Mouse (Mus musculus) midbrain, embryonic 14.5 days (tissue): Measurements from ENCODE around the gene Endov. TPM values are rescaled to one million over a fixed set of nuclear protein-coding genes. Genes with fewer than 3 reads are reported as not detected.
A peak's percentile ranks its signal among the peaks of the same experiment; 100 is the strongest.

Source experiments
- ATAC-seq: fragments of 200-750 bp; cut with Nextera tagmentation; 2 replicates; pipeline ENCODE4 v1.8.0; 2017; ENCODE audit warnings: moderate number of reproducible peaks, moderate library complexity; ENCODE audit not compliant: low FRiP score, low TSS enrichment
- DNase-seq: peaks from one replicate; pipeline ENCODE4 v3.0.0-alpha.2; 2015
- H3K27ac ChIP-seq: fragments of 300-500 bp; sonication (generic); replicated peaks from 2 replicates; pipeline ENCODE4 v1.5.1; 2014; ENCODE audit warnings: mild to moderate bottlenecking, low read depth, low read length, moderate library complexity
- H3K27me3 ChIP-seq: fragments of 300-500 bp; sonication (generic); 2 replicates; pipeline ENCODE4 v1.6.1; 2014; ENCODE audit warnings: low read length, control low read depth, mixed read lengths; ENCODE audit not compliant: control insufficient read depth, insufficient read depth
- H3K36me3 ChIP-seq: fragments of 300-500 bp; sonication (generic); 2 replicates; pipeline ENCODE4 v1.6.1; 2014; ENCODE audit warnings: low read length, control low read depth; ENCODE audit not compliant: control insufficient read depth, insufficient read depth
- H3K4me1 ChIP-seq: fragments of 300-500 bp; sonication (generic); 2 replicates; pipeline ENCODE4 v1.6.1; 2014; ENCODE audit warnings: mild to moderate bottlenecking, antibody characterized with exemption, low read length, control low read depth; ENCODE audit not compliant: control insufficient read depth, insufficient read depth
- H3K4me2 ChIP-seq: fragments of 300-500 bp; sonication (generic); 2 replicates; pipeline ENCODE4 v1.6.1; 2014; ENCODE audit warnings: mild to moderate bottlenecking, low read length, moderate library complexity
- H3K4me3 ChIP-seq: fragments of 300-500 bp; sonication (generic); replicated peaks from 2 replicates; pipeline ENCODE4 v1.5.1; 2014; ENCODE audit warnings: low read depth, low read length
- H3K9ac ChIP-seq: fragments of 300-500 bp; sonication (generic); replicated peaks from 2 replicates; pipeline ENCODE4 v1.6.1; 2014; ENCODE audit warnings: mild to moderate bottlenecking, low read length, moderate library complexity
- H3K9me3 ChIP-seq: fragments of 300-500 bp; sonication (generic); 2 replicates; pipeline ENCODE4 v1.6.1; 2016; ENCODE audit warnings: low read length, control low read depth, mixed read lengths; ENCODE audit not compliant: control insufficient read depth
- WGBS: fragments of 180-500 bp; shearing (Covaris S2); extraction: QIAGEN DNeasy Blood & Tissue Kit; methylation state at CpG from one replicate; pipeline ENCODE4 v1.1.7; 2014; 5-methylcytosine and 5-hydroxymethylcytosine counted together
- polyA plus RNA-seq: library from polyadenylated mRNA; unstranded; fragments of >200 nt; fragmentation: Nextera tagmentation; extraction: Ambion mirVana; gene quantifications from 2 replicates; pipeline ENCODE4 v1.2.1, GENCODE M21; 2014

Gene Endov
- 21.2 and 23.0 TPM in 2 replicates for polyA plus RNA-seq

DNA sequence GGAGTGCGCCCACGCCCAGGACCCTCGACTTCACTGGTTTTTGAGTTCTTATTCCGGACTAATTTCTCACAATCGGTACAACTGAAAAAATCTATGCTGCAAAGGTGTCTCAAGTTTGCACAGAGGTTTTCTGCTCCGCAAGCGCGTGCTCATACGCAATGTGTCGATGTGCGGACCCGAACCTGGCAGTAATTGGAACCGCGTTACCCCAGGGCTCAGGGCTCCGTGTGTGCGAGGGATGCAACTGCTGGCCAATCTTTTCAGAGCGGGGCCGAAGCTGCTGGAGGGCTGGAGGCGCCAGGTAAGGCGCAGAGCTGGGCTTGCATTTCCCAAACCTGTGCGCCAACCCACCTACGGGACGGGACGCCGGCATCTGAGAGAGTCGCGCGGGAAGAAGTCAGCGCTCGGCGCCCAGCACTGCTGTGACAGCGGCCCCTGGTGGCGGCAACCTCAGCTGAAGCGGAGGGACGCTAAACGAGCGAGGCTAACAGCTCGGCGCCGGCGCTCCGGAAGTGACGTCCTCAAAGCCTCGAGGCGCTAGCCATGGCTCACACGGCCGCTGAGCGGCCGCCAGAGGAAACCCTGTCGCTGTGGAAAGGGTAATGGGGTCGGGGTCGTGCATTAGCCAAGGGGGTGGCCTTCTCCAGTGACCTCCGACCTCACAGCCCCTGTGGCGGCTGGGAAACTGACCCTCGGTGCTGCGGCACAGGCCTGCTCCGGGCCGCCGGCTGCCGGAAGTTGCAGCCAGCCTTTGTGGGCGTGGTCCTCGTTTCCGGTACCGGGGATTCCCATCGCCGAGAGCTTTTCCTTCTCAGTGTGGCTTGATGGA is at the start of gene Endov:
Gene Endov (plus strand): TSS at position 487 of the 829 bp plus-strand sequence.
- H3K27me3 ChIP-seq: no peaks in the 10 kb centered on the region
- ATAC-seq (peak; percentile 96), DNase-seq (peak; percentile 100)
- H3K4me1 ChIP-seq: peaks cover 16% of the 10 kb centered on the region
- no peaks in the 10 kb centered on the region for H3K9me3 ChIP-seq
- H3K27ac ChIP-seq: peak within 1 kb of the TSS; percentile 96
- H3K4me2 ChIP-seq: peak within 1 kb of the TSS; percentile 91
- H3K4me3 ChIP-seq: peak within 1 kb of the TSS; percentile 82
- peak within 1 kb of the TSS; percentile 85 for H3K9ac ChIP-seq
- under 1% methylated on average over 66 of the region's 66 CpGs for WGBS
- H3K36me3 ChIP-seq: 0 out of 2 replicates have a peak, but pooled peaks cover 4% of the 10 kb centered on the region

DNA sequence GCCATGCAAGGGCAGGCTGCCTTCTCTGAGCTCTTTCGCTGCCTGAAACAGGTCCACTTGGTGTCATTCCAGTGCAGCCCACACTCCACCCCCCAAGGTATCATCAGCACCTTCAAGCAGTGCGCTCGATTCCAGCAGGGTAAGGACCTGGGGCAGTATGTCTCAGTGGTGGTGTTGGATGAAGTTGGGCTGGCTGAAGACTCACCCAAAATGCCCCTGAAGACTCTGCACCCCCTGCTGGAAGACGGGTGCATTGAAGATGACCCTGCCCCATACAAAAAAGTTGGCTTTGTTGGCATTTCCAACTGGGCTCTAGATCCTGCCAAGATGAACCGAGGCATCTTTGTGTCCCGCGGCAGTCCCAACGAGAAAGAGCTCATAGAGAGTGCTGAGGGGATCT is 48.9 kb upstream of the Endov start:
- ATAC-seq: no peak
- H3K4me2 ChIP-seq: no peak overlapping the region
- no peaks in the 10 kb centered on the region for H3K4me1 ChIP-seq
- no peaks in the 10 kb centered on the region for H3K36me3 ChIP-seq
- H3K9me3 ChIP-seq: no peaks in the 10 kb centered on the region
- 90% methylated on average over 8 of the region's 8 CpGs for WGBS
- DNase-seq: no peak
- no peak overlapping the region for H3K9ac ChIP-seq
- no peaks in the 10 kb centered on the region for H3K27me3 ChIP-seq
- no peak overlapping the region for H3K27ac ChIP-seq
- H3K4me3 ChIP-seq: no peak overlapping the region

DNA sequence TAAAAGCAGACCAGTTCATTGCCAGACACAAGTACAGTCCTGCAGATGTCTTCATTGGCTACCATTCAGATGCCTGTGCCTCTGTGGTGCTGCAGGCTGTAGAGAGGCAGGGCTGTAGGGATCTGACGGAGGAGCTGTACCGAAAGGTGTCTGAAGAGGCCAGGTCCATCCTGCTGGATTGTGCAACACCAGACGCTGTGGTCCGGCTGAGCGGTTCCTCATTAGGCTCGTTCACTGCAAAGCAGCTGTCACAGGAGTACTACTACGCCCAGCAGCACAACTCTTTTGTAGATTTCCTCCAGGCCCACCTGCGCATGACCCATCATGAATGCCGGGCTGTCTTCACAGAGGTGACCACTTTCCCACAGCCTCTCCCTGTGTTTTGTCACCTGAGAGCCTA is 47.7 kb upstream of the Endov start:
- Histone ChIP-seq H3K27me3 (no peaks in the 10 kb centered on the region), H3K4me2 (no peak overlapping the region), H3K36me3 (no peaks in the 10 kb centered on the region), H3K4me1 (no peaks in the 10 kb centered on the region), H3K4me3 (no peak overlapping the region), H3K9ac (no peak overlapping the region), H3K9me3 (no peaks in the 10 kb centered on the region), H3K27ac (no peak overlapping the region)
- WGBS: 93% methylated on average over 9 of the region's 9 CpGs
- ATAC-seq (no peak), DNase-seq (no peak)

DNA sequence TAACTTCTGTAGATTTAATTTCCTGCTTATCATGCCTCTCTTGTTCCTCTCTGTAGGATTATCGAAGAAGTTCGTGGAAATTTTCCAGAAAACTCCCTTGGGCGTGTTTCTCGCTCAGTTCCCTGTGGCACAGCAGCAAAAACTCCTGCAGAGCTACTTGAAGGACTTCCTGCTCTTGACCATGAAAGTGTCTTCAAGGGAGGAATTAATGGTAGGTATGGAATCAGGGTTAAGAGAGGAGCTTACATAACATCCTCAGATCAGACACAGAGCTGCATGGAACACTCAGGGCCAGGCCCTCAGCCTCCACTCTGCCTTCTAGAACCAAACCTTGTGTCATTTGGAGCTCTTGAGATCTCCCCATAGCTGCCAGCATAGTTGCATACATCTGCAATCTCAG is 35.0 kb upstream of the Endov start:
- Histone ChIP-seq H3K4me1 (no peaks in the 10 kb centered on the region), H3K27me3 (no peaks in the 10 kb centered on the region), H3K4me3 (no peak overlapping the region), H3K27ac (no peak overlapping the region), H3K9me3 (no peaks in the 10 kb centered on the region), H3K9ac (no peak overlapping the region), H3K4me2 (no peak overlapping the region), H3K36me3 (no peaks in the 10 kb centered on the region)
- no peak for DNase-seq
- ATAC-seq: no peak
- WGBS: 81% methylated on average over 4 of the region's 4 CpGs

DNA sequence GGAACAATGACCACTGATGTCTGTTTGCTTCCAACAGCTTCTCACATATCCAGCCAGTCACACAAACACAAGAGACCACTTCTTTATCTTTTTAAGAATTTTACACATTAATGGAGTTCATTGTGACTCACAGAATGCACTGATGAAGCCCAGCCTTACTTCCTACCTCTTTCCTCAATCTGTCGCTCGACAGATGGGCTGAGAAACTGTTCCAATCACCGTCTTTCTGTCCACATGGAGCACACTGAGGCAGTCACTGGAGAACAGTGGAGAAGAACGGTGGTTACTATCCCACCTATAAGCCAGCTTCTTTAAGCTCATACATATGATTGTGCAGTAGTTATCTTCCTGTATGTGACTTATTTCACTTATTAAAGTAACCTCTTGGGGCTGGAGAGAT is 13.3 kb upstream of the Endov start:
- ATAC-seq: no peak
- Histone ChIP-seq H3K4me2 (no peak overlapping the region), H3K36me3 (no peaks in the 10 kb centered on the region), H3K4me3 (no peak overlapping the region), H3K27ac (no peak overlapping the region), H3K4me1 (no peaks in the 10 kb centered on the region), H3K9me3 (no peaks in the 10 kb centered on the region), H3K9ac (no peak overlapping the region), H3K27me3 (no peaks in the 10 kb centered on the region)
- WGBS: 95% methylated on average over 4 of the region's 4 CpGs
- no peak for DNase-seq

DNA sequence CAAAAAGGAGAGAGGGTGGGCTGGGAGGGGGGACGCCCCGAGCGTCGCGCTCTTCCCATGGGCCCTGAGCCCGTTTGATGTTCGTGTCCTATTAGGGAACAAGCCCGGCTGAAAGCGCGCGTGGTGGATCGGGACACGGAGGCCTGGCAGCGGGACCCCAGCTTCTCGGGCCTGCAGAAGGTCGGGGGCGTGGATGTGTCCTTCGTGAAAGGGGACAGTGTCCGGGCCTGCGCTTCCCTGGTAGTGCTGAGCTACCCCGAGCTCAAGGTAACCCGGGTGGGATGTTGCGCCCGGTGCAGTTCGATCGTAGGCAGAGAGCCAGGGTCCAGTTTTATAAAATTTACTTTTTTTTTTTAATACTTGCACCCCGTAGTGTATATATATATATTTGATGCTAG is 542 bp downstream of the Endov start:
- Histone ChIP-seq H3K9ac (peak overlapping the region; percentile 85), H3K36me3 (0 out of 2 replicates have a peak, but pooled peaks cover 4% of the 10 kb centered on the region), H3K4me1 (peaks cover 16% of the 10 kb centered on the region), H3K27ac (peak overlapping the region; percentile 96), H3K4me2 (peak overlapping the region; percentile 91), H3K9me3 (no peaks in the 10 kb centered on the region), H3K4me3 (peak overlapping the region; percentile 82), H3K27me3 (no peaks in the 10 kb centered on the region)
- DNase-seq (no peak), ATAC-seq (no peak)
- WGBS: 8% methylated on average over 27 of the region's 27 CpGs

DNA sequence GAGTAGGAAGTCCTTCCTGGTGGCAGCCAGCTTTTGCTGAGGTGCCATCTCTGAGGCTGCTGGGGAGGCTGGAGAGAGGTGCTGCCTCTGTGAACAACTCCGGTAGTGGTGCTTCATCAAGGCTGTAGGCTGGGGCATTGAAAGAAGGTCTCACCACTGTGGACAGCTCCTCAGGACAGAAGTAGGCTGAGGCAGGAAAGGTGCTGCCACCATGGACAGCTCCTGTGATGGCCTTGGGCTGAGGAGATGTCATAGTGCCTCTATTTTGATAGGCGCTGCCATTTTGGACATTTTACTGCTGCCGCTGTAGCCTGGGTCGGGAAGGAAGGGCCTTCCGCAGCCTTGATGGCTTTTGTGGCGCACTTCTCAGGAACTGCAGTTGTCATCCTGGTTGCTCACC is 1.7 kb downstream of the Endov start:
- 92% methylated on average over 6 of the region's 6 CpGs for WGBS
- DNase-seq: no peak
- H3K4me2 ChIP-seq: peak overlapping the region; percentile 91
- no peak for ATAC-seq
- peaks cover 16% of the 10 kb centered on the region for H3K4me1 ChIP-seq
- H3K36me3 ChIP-seq: 0 out of 2 replicates have a peak, but pooled peaks cover 4% of the 10 kb centered on the region
- no peak overlapping the region for H3K9ac ChIP-seq
- no peaks in the 10 kb centered on the region for H3K27me3 ChIP-seq
- H3K27ac ChIP-seq: no peak overlapping the region
- no peaks in the 10 kb centered on the region for H3K9me3 ChIP-seq
- H3K4me3 ChIP-seq: peak overlapping the region; percentile 82; the same call in 1 of the 2 replicates

DNA sequence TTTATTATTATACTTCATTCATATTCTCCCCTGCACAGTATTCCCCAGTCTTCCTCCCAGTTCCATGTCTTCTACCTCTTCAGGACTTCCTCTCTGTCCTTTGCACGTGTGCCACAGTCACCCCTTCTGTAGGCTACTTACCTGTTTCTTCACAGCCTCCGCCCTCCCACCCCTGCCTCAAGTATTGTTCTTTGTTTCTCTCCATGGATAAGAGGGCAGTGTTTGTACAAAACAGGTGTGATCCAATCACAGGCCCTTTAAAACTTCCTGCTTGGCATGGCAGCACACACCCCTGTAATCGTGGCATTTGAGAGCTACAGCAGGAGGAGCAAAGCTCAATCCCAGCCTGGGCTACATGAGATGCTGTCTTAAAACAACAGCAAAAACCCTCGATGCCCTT is 2.4 kb downstream of the Endov start:
- Histone ChIP-seq H3K9me3 (no peaks in the 10 kb centered on the region), H3K36me3 (peaks cover 4% of the 10 kb centered on the region; the same call in 1 of the 2 replicates), H3K4me3 (no peak overlapping the region), H3K9ac (no peak overlapping the region), H3K27ac (no peak overlapping the region), H3K27me3 (no peaks in the 10 kb centered on the region), H3K4me1 (peaks cover 16% of the 10 kb centered on the region), H3K4me2 (no peak overlapping the region)
- DNase-seq (no peak), ATAC-seq (no peak)
- WGBS: 88% methylated on average over 4 of the region's 4 CpGs

DNA sequence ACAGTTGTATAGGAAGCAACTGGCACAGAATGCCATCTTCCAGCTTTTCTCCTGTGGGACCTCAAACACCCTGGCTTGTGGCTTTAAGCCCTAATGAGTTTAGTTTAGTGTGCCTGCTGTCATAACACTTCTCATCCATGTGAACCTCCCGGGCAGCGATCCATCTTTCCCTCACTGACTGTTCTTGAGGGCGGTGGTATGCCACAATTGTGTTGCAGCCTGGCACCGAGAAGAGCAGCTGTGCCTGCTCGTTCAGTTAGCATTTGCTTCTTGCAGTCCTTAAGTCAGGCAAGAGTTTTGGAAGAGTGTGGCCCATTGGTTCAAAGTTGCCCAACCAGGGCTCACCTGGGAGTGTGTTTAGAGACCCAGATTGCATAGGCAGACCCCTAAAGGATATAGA is 5.0 kb downstream of the Endov start:
- Histone ChIP-seq H3K4me3 (no peak overlapping the region), H3K27ac (no peak overlapping the region), H3K9ac (no peak overlapping the region), H3K4me2 (no peak overlapping the region), H3K9me3 (no peaks in the 10 kb centered on the region), H3K27me3 (no peaks in the 10 kb centered on the region), H3K4me1 (peaks cover 11% of the 10 kb centered on the region), H3K36me3 (peaks cover 23% of the 10 kb centered on the region)
- 94% methylated on average over 5 of the region's 5 CpGs for WGBS
- DNase-seq (no peak), ATAC-seq (no peak)
